Mouse (Mus musculus) limb, embryonic 15.5 days (tissue): Measurements from ENCODE around the gene Rap1gap2. TPM values are rescaled to one million over a fixed set of nuclear protein-coding genes. Genes with fewer than 3 reads are reported as not detected.
"Not testable (repeated sequence)": the region's sequence is repeated elsewhere in the genome, so short reads cannot be mapped to it uniquely, and the experiment has no call there.

Experiments used
- ATAC-seq: fragments of 200-750 bp; cut with Nextera tagmentation; 2 replicates; pipeline ENCODE4 v1.8.0; 2017; ENCODE audit warnings: low read depth, moderate TSS enrichment; ENCODE audit not compliant: insufficient number of reproducible peaks, low FRiP score, low TSS enrichment
- H3K27ac ChIP-seq: fragments of 300-500 bp; sonication (generic); 2 replicates; pipeline ENCODE4 v1.5.1; 2015; ENCODE audit warnings: moderate library complexity, mild to moderate bottlenecking, inconsistent platforms
- H3K27me3 ChIP-seq: fragments of 300-500 bp; sonication (generic); 2 replicates; pipeline ENCODE4 v1.6.1; 2015; ENCODE audit warnings: inconsistent platforms
- H3K36me3 ChIP-seq: fragments of 300-500 bp; sonication (generic); 2 replicates; pipeline ENCODE4 v1.6.1; 2015; ENCODE audit warnings: inconsistent platforms
- H3K4me1 ChIP-seq: fragments of 300-500 bp; sonication (generic); 2 replicates; pipeline ENCODE4 v1.6.1; 2015; ENCODE audit warnings: inconsistent platforms
- H3K4me2 ChIP-seq: fragments of 300-500 bp; sonication (generic); 2 replicates; pipeline ENCODE4 v1.6.1; 2015; ENCODE audit warnings: mild to moderate bottlenecking, inconsistent platforms
- H3K4me3 ChIP-seq: fragments of 300-500 bp; sonication (generic); 2 replicates; pipeline ENCODE4 v1.5.1; 2015; ENCODE audit warnings: mild to moderate bottlenecking, inconsistent platforms
- H3K9ac ChIP-seq: fragments of 300-500 bp; sonication (generic); 2 replicates; pipeline ENCODE4 v1.6.1; 2015; ENCODE audit warnings: inconsistent platforms
- H3K9me3 ChIP-seq: fragments of 300-500 bp; sonication (generic); 2 replicates; pipeline ENCODE4 v1.6.1; 2016; ENCODE audit warnings: inconsistent platforms
- WGBS: fragments of 180-500 bp; shearing (Covaris S2); methylation state at CpG from one replicate; pipeline ENCODE4 v1.1.7; 2015; 5-methylcytosine and 5-hydroxymethylcytosine counted together
- polyA plus RNA-seq: library from polyadenylated mRNA; unstranded; fragments of >200 nt; fragmentation: Nextera tagmentation; extraction: Ambion mirVana; gene quantifications from 2 replicates; pipeline ENCODE4 v1.2.1, GENCODE M21; 2015

The Rap1gap2 gene
- polyA plus RNA-seq, 1 experiment from 2014 or later = 1.6 TPM

GRCm38 (mm10) chr11:74589401-74590238, 21.1 kb downstream of the Rap1gap2 start:
- Histone ChIP-seq H3K4me3 (peak overlapping the region; percentile 36), H3K27me3 (peaks cover 76% of the 10 kb centered on the region), H3K4me2 (peak overlapping the region; percentile 54), H3K27ac (no peak overlapping the region), H3K9ac (no peak overlapping the region), H3K36me3 (no peaks in the 10 kb centered on the region), H3K4me1 (peaks cover 9% of the 10 kb centered on the region), H3K9me3 (no peaks in the 10 kb centered on the region)
- WGBS = 4% methylated on average over 64 of the region's 66 CpGs
- no peak for ATAC-seq

- Histone ChIP-seq H3K9me3 (no peaks in the 10 kb centered on the region), H3K36me3 (no peaks in the 10 kb centered on the region), H3K27me3 (peaks cover 57% of the 10 kb centered on the region), H3K4me2 (no peak overlapping the region), H3K4me3 (no peak overlapping the region), H3K4me1 (peaks cover 9% of the 10 kb centered on the region), H3K9ac (no peak overlapping the region), H3K27ac (no peak overlapping the region)
- no peak for ATAC-seq
- 64% methylated on average over 5 of the region's 5 CpGs for WGBS
Observed at GRCm38 (mm10) chr11:74586401-74586800, 24.3 kb downstream of the Rap1gap2 start.

- WGBS = 60% methylated on average over 10 of the region's 10 CpGs
- no peak overlapping the region for H3K4me2 ChIP-seq
- ATAC-seq = no peak
- H3K27me3 ChIP-seq = peaks cover 45% of the 10 kb centered on the region
- no peak overlapping the region for H3K9ac ChIP-seq
- H3K9me3 ChIP-seq = no peaks in the 10 kb centered on the region
- no peaks in the 10 kb centered on the region for H3K36me3 ChIP-seq
- peaks cover 6% of the 10 kb centered on the region for H3K4me1 ChIP-seq
- H3K27ac ChIP-seq = no peak overlapping the region
- H3K4me3 ChIP-seq = no peak overlapping the region
Observed at GRCm38 (mm10) chr11:74584946-74585723, 25.6 kb downstream of the Rap1gap2 start.

GRCm38 (mm10) chr11:74583824-74584349, 26.8 kb downstream of the Rap1gap2 start:
- H3K4me2 ChIP-seq = no peak overlapping the region
- H3K27me3 ChIP-seq = peaks cover 32% of the 10 kb centered on the region
- no peak for ATAC-seq
- no peaks in the 10 kb centered on the region for H3K9me3 ChIP-seq
- WGBS = 67% methylated on average over 7 of the region's 7 CpGs
- no peaks in the 10 kb centered on the region for H3K4me1 ChIP-seq
- no peak overlapping the region for H3K9ac ChIP-seq
- no peak overlapping the region for H3K4me3 ChIP-seq
- H3K36me3 ChIP-seq = no peaks in the 10 kb centered on the region
- no peak overlapping the region for H3K27ac ChIP-seq

GRCm38 (mm10) chr11:74582464-74582863, 28.3 kb downstream of the Rap1gap2 start:
- Histone ChIP-seq H3K9me3 (no peaks in the 10 kb centered on the region), H3K27ac (no peak overlapping the region), H3K9ac (no peak overlapping the region), H3K27me3 (peaks cover 18% of the 10 kb centered on the region), H3K4me3 (no peak overlapping the region), H3K4me1 (no peaks in the 10 kb centered on the region), H3K4me2 (no peak overlapping the region), H3K36me3 (no peaks in the 10 kb centered on the region)
- no peak for ATAC-seq
- 70% methylated on average over 3 of the region's 3 CpGs for WGBS

GRCm38 (mm10) chr11:74581333-74581732, 29.4 kb downstream of the Rap1gap2 start:
- H3K9ac ChIP-seq, H3K27me3 ChIP-seq, H3K4me3 ChIP-seq, ATAC-seq, H3K4me1 ChIP-seq, H3K9me3 ChIP-seq, H3K4me2 ChIP-seq, H3K36me3 ChIP-seq, H3K27ac ChIP-seq: not testable (repeated sequence)
- WGBS = 56% methylated on average over 4 of the region's 4 CpGs

- Histone ChIP-seq H3K4me1 (no peaks in the 10 kb centered on the region), H3K9me3 (no peaks in the 10 kb centered on the region), H3K4me2 (no peak overlapping the region), H3K4me3 (no peak overlapping the region), H3K9ac (no peak overlapping the region), H3K27ac (no peak overlapping the region), H3K27me3 (no peaks in the 10 kb centered on the region), H3K36me3 (no peaks in the 10 kb centered on the region)
- no peak for ATAC-seq
- WGBS = 50% methylated on average over 3 of the region's 3 CpGs
Observed at GRCm38 (mm10) chr11:74577068-74577467, 33.6 kb downstream of the Rap1gap2 start.

GRCm38 (mm10) chr11:74575940-74576339, 34.8 kb downstream of the Rap1gap2 start:
- H3K27ac ChIP-seq = no peak overlapping the region
- no peaks in the 10 kb centered on the region for H3K36me3 ChIP-seq
- no peak for ATAC-seq
- no peak overlapping the region for H3K9ac ChIP-seq
- H3K4me3 ChIP-seq = no peak overlapping the region
- H3K9me3 ChIP-seq = no peaks in the 10 kb centered on the region
- WGBS = 71% methylated on average over 3 of the region's 3 CpGs
- H3K27me3 ChIP-seq = no peaks in the 10 kb centered on the region
- no peaks in the 10 kb centered on the region for H3K4me1 ChIP-seq
- H3K4me2 ChIP-seq = no peak overlapping the region

- Histone ChIP-seq H3K4me1 (no peaks in the 10 kb centered on the region), H3K9me3 (no peaks in the 10 kb centered on the region), H3K4me2 (no peak overlapping the region), H3K27ac (no peak overlapping the region), H3K27me3 (no peaks in the 10 kb centered on the region), H3K4me3 (no peak overlapping the region), H3K9ac (no peak overlapping the region), H3K36me3 (no peaks in the 10 kb centered on the region)
- 68% methylated on average over 4 of the region's 4 CpGs for WGBS
- no peak for ATAC-seq
Observed at GRCm38 (mm10) chr11:74574768-74575434, 35.8 kb downstream of the Rap1gap2 start.

GRCm38 (mm10) chr11:74572459-74573061, 38.2 kb downstream of the Rap1gap2 start:
- Histone ChIP-seq H3K36me3 (no peaks in the 10 kb centered on the region), H3K9me3 (no peaks in the 10 kb centered on the region), H3K27me3 (no peaks in the 10 kb centered on the region), H3K4me2 (no peak overlapping the region), H3K27ac (no peak overlapping the region), H3K4me1 (no peaks in the 10 kb centered on the region), H3K9ac (no peak overlapping the region), H3K4me3 (no peak overlapping the region)
- WGBS = 76% methylated on average over 6 of the region's 6 CpGs
- ATAC-seq = no peak

GRCm38 (mm10) chr11:74569735-74570134, 41.0 kb downstream of the Rap1gap2 start:
- 68% methylated on average over 6 of the region's 6 CpGs for WGBS
- Histone ChIP-seq H3K27me3 (no peaks in the 10 kb centered on the region), H3K4me2 (no peak overlapping the region), H3K36me3 (no peaks in the 10 kb centered on the region), H3K4me3 (no peak overlapping the region), H3K9me3 (no peaks in the 10 kb centered on the region), H3K9ac (no peak overlapping the region), H3K4me1 (no peaks in the 10 kb centered on the region), H3K27ac (no peak overlapping the region)
- ATAC-seq = no peak
